Mouse (Mus musculus) urinary bladder, postnatal 25 days (tissue): ENCODE measurements around the gene Spats1.
"Not testable (repeated sequence)": the region's sequence is repeated elsewhere in the genome, so short reads cannot be mapped to it uniquely, and the experiment has no call there.

Experiments used
- DNase-seq: peaks from one replicate; pipeline ENCODE4 v3.0.0; 2022; ENCODE audit warnings: low spot score

Gene Spats1

DNA sequence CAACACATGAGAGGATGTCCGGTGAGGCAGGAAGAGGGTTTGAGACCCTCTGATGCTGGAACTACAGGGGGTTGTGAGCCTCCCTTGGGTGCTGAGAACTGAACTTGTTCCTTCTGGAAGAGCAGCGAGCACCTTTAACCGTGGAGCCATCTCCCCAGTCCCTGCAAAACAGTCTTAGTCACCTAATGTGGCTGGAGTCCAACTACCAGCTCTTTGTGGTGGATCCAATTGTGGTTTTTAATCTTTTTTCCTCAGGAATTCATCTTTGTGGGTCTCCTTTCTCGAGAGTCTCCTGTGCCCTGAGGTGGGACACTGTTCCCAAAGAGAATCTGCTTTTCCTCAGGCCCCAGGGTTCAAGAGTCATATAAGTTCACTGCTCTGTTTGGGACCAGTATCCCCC is 29.3 kb downstream of the Spats1 start:
- no peak for DNase-seq

DNA sequence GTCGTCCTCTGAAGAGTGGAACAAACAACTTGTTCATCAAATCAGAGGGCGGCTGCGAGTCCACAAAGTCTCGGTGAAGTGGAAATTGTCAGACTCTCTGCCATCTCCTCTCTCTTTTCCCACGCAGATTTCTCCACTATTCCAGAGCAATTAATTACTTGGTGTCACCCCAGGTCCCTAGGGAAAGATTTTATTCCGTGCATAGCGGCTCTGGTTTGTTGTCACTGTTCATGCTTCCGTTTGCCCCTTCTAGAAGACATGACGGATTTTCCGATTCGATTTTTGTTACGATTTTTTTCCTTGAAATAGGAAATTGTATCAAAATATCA is 41.0 kb downstream of the Spats1 start:
- no peak for DNase-seq

DNA sequence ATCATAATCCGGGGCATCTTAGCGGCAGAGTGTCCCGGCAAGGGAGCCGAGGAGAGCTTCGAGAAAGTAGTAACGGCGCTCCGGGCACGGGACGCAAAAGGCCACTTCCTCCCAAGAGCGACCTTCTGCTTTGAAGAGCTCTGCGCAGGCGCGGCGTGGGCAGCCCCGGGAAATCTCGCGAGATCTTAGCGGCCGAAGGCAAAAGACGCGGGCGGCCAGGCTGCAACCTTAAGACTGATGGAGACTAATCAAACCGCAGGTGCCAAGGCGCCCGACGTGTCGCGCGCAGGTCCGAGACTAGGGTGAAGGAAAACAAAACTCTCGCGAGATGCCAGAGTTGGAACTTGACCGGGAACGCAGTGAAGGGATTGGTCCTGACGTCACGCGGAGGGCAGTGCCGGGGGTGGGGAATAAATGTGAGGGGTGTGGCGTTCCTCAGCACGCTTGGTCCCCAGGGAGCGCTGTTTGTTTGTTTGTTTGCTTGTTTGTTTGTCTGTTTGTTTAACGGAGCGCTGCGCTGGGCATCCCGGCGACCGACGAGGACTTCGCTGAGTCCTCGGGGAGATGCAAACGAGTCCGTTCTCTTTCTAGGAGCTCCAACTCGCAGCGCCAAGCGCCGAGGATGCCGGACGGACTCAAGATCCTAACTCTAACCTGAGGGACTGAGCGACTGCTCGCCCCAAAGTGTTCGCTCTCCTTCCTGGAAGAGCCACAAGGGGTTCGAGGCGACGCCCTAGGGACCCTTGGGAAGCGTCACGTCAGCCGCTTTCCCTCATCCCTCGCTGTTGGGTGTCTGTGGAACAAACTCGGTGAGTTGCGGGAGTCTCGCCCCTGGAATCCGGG is 41.6 kb downstream of the Spats1 start, which contains the start of gene Cdc5l:
Cdc5l (minus strand) TSS at position 319 of the 843 bp plus-strand sequence.
- DNase-seq: peak; percentile 95

DNA sequence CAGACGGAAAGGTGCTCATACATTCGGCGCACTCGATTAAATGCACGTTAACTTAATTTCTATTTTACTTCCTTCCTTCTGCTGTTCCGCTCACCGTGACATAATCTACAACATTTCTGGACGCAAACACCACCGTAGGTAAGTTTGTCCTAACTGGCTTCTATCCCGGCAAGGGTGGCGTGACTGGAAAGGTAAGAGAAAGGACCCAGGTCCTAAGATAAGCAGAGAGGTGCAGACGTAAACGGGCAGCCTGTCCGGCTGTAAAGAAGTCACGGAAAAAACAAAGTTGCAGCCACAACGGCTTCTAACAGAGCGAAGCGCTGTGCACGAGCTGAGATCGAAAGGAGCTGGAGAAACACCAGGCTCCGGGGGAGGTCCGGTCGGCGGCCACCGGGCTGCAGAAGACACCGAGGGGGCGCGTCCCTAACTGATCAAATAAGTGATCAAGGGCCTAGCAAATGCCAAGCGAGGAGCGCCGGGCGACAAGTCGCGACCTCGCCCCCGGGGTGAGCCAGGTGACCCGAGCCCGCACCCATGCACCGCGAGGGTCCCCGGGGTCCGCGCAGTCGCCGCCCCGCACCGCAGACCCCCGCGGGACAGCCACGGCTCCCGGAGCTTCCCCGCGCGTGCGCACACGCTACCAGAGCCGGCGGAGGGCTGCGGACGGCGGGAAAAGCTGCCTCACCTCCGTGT is 42.4 kb downstream of the Spats1 start:
- no peak for DNase-seq

DNA sequence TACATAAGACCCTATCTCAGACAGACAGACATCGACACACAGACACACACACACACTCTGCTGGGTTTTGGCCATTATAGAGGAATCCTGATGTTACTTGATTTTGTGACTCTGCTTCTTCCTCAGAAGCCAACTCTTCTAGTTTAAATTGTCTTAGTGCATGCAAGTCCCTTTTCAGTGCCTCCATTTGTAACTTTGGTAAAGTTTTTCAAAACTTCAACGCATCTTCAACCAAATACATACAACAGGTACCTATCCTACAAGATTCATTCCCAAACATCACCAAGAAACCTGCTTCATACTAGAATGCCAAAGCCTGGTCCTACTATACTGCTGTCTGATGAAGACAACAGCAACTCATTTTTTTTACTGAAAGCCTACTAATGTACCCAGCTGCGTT is 43.2 kb downstream of the Spats1 start:
- no peak for DNase-seq

DNA sequence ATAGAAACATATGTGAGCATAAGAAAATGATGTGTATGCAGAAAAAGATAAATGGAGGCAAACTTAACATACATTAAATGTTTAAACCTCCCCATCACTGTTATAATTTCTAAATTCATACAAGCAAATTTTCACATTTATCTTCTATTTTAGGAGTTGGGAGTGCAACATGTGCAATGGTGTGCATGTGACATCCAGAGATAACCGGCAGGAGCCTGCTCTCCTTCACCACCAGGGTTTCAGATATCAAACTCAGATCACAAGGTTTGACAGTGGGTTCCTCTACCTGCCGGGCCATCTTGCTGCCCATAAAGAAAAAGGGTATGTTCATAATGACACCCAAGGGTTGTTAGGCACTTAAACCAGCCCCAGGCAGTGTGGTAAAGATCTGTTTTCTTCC is 57.8 kb downstream of the Spats1 start:
- DNase-seq: no peak

DNA sequence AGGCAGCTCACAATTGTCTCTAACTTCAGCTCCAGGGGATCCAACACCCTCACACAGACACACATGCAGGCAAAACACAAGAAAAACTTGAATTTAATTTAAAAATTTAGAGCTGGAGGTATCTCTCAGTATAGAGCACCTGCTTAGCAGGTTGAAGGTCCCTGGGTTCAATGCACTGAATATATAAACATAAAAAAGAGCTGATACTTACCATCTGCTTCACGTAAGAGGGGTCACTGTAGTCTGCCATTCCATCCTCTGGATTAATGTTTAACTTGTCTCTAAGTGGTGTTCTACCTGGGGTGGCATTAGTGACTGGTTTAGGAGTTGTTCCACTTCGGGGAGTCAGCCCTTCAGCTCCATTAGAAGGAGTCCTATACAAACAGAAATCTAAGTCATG is 63.6 kb downstream of the Spats1 start:
- DNase-seq: not testable (repeated sequence)

DNA sequence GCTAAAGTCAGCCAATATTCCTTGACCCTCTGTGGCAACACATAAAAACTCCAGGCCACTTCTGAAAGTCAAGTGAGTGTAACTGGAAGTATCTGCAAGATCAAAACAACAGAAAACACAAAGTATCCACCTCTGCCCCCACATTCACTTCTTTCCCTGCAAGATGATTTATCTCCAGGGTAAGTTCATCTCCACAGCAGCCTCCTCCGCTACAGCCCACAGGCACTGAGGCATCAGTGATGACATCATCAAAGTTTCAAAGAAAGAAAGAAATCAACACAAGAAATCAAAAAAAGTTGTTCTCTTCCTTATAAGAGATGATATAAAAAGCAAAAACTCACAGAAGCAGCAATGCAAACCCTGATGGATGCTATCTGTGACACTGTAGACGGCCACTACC is 66.5 kb downstream of the Spats1 start:
- DNase-seq: no peak

DNA sequence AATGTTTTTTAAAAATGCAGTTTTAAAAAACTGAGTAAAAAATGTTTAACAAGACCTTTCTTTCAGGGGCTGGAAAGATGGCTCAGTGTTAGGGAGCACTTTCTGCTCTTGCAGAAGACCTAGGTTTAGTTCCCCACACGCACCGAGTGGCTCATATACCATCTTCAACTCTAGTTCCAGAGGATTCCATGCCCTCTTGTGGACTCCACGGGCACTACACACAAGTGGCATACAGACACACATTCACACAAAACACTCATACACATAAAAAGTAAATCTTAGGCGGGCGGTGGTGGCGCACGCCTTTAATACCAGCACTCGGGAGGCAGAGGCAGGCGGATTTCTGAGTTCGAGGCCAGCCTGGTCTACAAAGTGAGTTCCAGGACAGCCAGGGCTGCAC is 68.9 kb downstream of the Spats1 start:
- DNase-seq: no peak

DNA sequence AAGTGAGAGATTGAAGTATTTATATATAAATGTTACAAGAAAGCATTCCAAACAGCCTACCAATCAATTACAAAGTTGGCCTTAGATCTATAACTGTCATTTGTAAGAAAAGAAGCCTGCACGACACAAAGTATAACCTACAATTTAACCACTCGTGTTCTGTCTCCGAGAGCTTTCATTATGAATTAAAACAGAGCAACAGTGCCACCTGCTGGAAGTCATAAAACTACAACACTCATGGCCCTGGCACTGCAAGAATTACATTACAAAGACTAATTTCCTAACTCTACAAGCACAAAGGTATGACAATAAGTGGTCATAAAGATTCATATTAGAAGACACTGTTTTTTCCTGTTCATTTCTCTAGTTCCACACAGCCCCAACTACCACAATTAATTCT is 72.0 kb downstream of the Spats1 start:
- DNase-seq: peak; percentile 48

DNA sequence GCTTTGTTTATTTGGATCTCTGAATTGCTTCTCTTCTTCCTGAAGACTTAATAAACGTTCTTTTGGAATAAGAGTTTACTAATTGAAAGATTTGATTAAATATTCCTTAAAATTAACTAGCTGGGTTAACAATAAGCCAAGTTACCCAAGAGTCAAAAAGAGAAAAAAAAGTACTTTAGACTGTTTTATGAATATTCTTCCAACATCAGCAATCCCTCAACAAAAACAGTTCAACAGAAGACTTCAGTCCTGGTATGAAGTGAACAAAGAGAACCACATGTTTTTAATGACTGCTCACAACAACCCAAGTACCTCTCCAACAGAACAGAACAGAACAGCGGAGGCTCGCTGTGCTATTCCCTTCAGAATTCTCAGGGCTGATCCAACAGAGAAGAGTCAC is 72.6 kb downstream of the Spats1 start:
- DNase-seq: no peak

DNA sequence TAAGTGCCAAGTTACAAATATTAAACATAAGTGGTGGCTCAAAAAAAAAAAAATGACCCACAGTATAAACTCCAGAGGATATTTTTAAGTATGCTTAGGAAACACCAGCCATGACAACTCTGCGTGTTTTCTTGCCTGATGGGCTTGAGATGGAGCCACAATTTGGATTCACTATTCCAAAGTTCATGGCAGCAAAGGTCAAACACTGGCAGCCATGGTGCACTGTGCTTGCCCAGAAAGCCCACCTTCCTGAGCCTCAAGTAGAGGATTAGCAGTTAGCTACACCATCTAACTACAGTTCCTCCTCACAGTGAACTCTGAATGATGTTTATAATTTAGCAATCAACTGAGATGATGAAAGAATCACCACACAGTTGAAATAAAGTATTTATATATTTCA is 73.1 kb downstream of the Spats1 start:
- no peak for DNase-seq

DNA sequence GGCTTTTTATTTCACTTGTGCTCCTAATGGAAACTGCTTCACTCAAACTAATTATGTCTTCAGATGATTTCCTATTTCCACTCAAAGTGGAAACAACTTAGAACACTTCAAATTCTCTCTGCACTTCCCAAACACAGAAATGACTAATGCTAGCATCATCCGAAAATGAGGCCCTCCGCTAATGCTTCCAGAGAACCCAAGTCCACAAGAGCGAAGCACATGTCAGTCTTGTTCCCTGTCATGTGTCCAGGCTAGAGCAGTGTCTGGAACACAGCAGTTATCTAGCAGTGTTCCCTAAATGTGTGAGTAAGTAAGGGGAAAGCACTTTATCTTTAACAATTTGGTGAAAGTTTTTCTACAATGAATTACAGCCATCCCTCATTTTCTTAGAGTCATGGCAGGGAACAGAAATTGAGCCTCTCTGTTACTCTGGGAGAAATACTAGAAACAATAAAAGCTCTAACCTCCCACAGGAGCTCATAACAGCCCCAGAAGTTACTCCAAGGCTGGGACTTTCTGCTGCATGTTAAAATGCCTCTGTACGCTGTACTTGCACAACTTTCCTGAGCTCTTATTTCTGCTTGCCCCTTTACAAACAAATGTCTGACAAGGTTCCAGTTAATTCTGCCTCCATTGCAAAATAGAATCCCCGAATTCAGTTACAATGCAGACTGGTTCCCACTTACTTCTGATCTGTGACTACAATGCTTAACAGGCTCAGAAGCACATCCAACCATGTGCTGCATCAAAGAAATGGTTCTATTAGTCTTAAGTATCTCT is 73.9 kb downstream of the Spats1 start:
- no peak for DNase-seq

DNA sequence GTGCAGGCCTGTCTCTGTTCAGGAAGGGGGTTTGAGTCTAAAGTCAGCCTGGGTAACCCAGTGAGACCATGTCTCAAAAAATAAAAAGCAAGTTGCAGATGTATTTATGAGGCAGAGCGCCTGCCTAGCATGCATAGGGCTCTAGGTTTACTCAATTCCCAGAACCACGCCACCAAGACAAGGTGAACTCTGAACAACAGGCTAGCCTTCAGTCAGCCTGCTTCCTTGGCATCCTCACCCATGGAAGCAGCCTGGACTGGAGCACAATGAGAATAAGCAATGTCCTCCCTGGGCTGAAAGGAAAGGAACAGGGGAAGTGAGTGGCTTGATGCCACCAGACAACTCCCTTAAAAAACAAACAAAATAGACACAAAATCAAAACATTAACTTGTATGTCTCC is 77.2 kb downstream of the Spats1 start:
- no peak for DNase-seq

DNA sequence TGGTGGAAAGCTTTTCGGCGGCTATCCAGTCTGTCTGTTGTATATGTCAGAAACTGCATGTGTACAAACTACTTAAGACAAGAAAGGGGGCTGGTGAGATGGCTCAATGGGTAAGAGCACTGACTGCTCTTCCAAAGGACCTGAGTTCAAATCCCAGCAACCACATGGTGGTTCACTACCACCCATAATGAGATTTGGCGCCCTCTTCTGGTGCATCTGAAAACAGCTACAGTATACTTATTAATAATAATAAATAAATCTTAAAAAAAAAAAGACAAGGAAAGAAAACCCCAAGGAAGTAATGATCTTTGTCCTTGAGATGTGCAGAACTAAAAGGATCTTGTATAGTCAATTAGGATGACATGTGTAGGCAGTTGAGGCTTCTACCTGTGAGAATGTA is 77.7 kb downstream of the Spats1 start:
- no peak for DNase-seq

DNA sequence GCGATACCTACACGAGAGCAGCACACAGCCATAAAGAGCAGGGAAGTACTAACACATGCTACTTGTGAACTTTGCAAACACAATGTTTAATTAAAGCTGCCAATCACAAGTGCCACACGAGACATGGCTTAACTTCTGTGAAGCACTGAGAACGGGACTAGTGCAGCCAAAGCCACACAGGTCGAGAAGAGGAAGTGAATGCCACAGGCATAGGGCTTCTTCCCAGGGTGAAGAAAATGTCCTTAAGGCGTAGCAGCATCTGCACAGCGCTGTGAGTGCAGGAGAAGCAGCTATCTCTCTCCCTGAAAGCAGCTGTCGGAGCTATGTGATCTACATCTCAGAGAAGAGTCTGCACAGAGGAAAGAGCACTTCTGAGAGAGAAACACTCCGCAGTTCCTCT is 80.6 kb downstream of the Spats1 start:
- DNase-seq: no peak

DNA sequence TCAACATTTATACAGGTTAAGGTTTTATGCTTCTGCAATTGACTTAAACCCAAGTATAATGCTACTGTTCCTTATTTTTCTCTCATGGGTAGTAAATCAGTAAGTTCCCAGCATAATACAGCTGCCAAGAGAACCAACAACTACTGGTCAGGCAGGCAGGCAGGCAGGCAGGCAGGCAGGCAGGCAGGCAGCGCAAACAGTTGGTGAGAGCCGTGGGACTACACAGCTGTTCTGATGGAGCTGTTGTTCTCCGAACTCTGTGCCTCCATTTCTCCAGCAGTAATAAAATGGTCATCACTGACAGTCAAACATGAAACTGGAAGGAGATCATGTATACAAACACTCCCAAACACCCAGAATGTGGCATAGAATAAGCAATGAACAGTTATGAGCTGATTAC is 81.5 kb downstream of the Spats1 start:
- DNase-seq: no peak
